Mouse (Mus musculus): ENCODE data around the gene Hs2st1.

Hs2st1 gene

DNA sequence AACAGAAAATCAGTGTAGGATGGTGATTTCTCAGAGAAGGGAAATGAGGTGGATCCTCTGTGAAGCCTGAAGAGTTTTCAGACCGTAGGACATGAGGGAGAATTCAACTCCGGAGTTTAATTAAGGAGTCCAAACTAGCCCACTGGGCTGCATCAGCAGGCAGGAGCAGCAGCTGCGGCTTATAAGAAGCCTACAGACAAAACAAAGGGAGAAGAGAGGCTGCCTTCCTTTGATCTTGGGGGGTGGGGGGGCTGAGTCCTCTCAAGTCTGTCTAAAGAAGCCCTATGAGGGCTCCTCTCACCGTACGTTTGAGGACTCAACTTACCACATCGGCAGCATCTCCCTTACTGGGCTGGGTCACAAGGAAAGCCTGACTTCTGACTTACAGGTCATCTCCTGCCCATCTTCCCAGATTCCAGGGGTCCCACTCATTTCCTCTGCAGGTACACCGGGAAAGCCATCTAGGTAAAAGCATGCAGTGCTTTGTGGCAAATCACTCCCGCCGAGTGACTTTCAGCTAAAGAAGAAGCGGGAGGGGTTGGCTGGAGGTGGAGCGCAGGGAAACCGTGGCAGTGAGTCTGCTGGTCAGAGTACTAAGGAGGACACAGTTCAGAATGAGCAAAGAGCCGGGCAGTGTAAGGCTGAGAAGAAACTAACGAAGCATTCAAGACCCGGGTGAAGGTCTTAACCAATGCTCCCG lies 13.2 kb downstream of the Hs2st1 start:
- in situ Hi-C loops (cut with MboI, MseI): loop anchor here in 1 of 2 experiments (5.0 to 25.0 kb wide), 4 partner anchors 69 to 1956 kb away; partner anchors contain the start of genes Pkn2 and Rpf1

DNA sequence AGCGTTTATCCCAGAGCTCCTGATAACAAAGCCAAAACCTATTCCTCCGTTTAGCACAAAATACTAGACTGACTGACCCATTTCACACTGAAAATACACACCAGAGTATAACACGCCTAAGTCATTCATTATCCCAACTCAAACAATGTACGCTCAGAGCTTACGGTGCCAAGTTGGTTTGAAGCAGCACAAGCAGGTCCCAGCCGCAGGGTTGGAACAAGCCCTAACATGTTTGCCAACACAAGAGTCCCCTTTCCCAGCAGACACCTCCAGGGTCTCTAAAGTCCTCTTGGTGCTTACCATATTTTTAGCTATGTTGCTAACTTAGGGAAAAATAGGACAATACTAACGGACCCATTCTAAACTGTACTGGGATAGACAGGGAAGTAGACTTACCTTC lies 14.8 kb downstream of the Hs2st1 start:
- in situ Hi-C loops (cut with MboI, MseI): loop anchor here in 1 of 2 experiments (5.0 to 25.0 kb wide), 4 partner anchors 68 to 1957 kb away; partner anchors contain the start of genes Pkn2 and Rpf1

DNA sequence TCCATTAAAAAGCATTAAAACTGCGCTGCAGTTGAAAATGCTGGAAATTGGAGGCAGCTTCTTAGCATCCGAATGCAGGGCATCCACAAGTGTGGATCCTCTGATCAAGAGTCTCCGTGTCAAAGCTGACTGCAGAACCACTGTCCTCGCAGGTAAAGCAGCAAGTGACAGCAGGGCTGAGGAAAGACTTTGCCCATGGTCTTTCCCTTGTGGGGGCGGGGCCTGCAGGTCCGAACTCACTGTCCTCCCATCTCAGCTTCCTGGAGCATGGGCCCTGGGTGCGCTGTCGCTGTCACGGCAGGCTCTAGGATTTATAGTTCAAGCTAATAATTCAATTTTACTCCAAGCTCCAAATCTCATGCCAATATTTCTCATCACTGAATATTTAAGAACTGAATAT lies 15.5 kb downstream of the Hs2st1 start:
- in situ Hi-C loops (cut with MboI, MseI): loop anchor here in 1 of 2 experiments (25.0 kb wide), 3 partner anchors 1058 to 1958 kb away; partner anchors contain the start of genes Pkn2 and Rpf1

DNA sequence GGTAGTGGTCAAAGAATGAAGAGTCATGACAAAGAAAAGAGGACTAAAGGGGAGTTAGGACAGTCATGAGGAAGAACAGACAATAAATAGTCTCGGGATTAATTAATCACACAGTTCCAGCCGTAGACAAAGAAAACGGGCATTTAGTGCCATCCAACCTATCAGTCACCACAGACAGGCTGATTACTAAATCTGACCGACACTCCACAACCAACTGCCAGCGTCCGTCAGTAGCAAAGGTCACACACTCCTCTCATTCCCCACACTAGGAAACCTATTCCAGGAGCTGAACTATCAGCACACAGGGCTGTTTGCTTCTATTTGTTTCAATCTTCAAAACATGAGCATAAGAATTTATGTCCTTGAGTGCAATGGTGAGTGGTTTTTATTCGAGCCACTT lies 16.0 kb downstream of the Hs2st1 start:
- in situ Hi-C loops (cut with MboI, MseI): loop anchor here in 1 of 2 experiments (25.0 kb wide), 3 partner anchors 1058 to 1958 kb away; partner anchors contain the start of genes Pkn2 and Rpf1

DNA sequence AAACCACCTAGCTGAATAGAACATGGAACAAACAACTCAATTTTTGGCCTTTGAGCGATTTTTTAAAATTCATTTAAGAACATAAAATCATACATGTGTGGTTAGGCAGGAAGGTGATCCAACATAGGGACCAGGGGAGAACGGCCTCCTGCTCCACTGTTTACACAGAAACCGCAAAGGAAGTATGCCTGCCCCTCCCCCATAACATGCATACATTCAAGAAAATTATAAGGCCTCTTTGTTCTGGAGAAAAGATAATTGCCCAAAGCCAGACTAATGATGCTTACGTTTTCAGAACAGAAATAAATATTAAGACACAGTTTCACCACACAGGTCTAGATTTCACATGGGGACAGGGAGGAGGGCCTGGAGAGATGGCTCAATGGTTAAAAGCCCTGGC lies 18.6 kb downstream of the Hs2st1 start:
- in situ Hi-C loops (cut with MboI, MseI): loop anchor here in 1 of 2 experiments (25.0 kb wide), 3 partner anchors 1061 to 1961 kb away; partner anchors contain the start of genes Pkn2 and Rpf1

DNA sequence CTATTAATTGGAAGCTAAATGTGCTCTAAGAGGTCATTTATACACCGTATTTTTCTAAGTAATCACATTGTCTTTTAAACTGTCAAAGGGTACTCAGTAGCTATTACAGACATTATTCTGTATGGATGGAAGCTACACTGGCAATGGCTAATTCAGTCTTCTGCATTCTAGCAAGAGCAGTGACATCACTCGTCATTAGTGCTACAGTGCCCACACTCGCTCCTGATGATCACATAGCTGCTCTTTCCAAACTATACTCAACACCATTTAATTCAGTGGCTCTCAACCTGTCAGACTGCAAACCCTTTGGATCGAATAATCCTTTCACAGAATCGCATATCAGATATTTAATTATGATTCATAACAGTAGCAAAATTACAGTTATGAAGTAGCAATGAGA lies 19.3 kb downstream of the Hs2st1 start:
- in situ Hi-C loops (cut with MboI, MseI): loop anchor here in 1 of 2 experiments (25.0 kb wide), 3 partner anchors 1062 to 1962 kb away; partner anchors contain the start of genes Pkn2 and Rpf1

DNA sequence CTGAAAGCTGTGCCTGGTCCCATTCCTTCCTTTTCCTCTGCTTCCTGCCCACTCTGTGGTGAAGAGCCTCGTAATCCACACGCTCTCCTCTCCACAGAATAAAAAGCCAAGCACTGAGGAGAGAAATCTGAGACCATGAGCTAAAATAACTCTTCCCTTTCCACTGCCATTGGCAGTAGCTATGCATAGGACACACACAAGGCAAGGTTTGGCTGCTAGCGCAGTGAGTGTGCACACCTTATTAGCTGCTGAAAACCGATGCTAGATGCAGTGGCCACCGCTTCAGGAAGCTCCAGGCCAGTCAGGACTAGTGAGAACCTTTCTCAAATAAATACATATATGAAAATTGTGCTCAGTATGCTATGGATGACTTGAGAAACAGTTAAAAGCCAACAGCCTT lies 19.9 kb downstream of the Hs2st1 start:
- in situ Hi-C loops (cut with MboI, MseI): loop anchor here in 1 of 2 experiments (25.0 kb wide), 3 partner anchors 1062 to 1962 kb away; partner anchors contain the start of genes Pkn2 and Rpf1

DNA sequence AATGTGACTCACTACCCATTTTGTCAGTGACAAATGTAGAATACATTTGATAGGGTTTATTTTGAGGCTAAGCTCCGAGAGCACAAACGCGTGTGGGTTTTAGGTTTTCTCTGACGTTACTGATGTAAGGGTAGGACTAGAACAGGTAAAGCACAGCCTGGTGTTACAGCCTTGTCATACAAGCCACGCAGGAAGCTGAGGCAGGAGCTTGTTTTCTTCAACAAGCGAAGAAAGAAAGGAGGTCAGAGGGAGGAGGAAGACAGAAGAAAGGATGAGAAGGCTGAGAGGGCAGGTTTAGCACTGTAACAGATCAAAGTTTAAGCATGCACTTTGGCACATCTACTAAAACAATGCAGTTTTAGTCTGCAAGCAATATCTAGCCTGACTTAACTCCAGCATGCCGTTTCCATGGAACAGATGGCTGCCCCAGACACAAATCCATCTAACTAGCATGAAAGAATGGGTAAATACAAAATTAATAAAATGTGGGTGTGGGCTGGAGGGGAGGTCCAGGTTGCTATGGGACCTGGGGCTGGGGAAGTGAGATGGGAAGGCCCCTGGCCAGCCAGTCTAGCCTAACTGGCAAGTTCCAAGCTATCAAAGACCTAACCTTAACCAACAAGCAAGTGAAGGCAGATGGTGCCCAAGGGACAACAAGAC lies 21.7 kb downstream of the Hs2st1 start:
- in situ Hi-C loops (cut with MboI, MseI): no loop called here

DNA sequence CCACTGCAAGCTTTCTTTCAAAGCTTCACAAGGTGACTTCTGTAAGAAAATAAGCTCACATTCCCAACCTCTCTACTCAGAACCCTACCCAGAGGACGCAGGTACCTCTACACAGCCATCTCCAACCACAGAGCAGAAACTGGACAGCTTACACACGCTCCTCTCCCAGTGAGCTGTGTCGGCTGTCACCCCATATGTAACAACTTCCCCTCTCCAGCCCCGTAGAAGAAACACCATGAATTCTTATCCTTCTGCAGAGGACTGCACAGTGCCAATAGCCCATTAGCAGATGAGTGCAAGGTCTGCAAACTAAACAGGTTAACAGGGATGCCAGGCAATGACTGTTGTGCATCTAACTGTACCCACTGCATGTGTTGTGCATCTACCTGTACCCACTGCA lies 23.5 kb downstream of the Hs2st1 start:
- in situ Hi-C loops (cut with MboI, MseI): no loop called here

DNA sequence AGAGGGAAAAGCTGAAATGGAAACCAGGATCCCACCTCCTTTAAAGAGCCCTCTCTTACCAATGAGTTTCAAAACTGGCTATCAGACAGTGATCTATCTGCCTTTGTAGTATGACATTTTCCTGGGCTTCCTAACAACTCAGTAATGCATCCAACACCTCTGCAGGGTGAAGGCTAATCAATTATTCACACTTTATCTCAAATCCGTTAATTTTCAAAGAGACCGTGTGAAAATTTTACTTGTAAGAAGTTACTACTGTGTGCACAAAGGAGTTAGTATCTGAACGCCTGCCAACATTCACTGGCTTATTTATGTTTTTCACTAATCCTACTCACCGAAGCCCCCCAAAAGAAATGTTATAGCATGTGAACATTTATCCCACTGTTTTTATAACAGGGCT lies 24.1 kb downstream of the Hs2st1 start:
- in situ Hi-C loops (cut with MboI, MseI): no loop called here

DNA sequence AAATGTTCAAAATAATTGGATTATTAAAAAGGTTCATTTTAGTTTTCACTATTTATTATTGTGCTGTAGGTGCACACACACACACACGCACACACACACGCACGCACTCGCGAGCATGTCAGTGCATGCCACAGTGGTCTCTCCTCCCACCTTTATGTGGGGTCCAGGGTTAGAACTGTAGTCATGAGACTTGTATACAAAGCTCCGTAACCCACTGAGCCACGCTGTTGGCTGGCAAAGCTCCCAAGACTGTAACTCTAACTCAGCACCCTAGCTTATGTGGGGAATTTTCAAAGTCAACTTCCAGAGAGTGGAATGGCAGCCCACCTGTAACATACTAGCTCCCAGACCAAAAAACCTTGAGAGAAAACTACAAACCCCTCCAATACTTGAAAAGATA lies 24.8 kb downstream of the Hs2st1 start:
- in situ Hi-C loops (cut with MboI, MseI): no loop called here

DNA sequence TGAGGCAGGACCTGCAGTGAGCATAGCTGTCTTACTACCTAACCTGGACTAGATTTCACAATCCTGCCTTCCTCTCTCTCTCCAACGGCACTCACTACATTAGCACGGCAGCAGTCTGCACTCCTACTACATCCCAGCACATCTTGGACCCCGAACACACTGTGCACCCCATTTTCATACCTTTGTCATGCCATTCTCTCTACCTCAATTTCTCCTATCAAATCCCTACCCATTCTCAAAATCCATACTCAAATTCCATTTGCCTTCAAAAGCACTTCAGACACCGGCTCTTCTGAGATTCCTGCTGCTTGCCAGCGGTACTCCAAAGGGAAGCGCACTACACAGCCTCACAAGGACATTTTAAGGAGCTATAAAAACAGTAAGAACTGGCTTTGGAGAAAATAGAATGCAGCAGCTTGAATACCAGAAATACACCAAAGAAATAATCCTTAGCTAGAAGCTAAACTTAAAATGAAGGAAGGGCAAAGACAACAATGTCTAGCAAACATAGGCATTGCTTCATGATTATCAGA lies 28.0 kb downstream of the Hs2st1 start:
- in situ Hi-C loops (cut with MboI, MseI): no loop called here

DNA sequence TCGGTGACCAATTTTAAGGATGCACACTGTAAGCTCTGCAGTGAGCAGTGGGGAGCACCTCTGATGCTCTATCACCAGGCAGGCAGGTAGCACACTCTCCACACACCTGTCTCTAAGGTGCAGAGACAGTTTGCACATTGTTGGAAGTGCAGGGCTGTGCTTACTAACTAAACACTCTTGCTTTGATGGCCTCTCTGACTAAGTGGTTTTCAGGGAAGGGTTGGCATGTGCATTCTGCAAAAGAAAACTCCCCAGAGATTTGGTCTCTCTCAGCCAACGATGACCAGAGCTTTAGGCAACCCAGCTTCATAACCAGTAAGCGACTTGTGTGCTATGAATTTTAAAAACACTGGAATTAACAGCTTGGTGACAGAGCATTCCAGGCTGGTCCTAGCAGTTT lies 29.2 kb downstream of the Hs2st1 start:
- in situ Hi-C loops (cut with MboI, MseI): no loop called here

DNA sequence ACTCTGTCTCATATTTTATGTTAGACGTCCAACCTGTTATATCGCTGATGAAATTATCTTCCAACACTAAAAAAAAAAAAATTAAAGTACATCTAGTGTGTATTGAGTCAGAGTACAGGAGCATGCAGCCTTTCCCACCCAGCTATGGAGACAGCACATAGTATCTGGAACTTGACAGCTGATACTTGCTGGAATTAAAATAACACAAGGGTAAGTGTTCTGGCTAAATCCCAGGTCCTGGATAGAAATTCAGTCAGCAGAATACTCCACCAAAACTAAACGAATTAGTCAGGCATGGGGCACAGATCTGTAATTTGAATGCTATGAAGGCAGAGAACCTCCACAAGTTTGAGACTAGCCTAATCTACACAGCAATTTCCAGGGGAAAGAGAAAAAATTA lies 30.9 kb downstream of the Hs2st1 start:
- in situ Hi-C loops (cut with MboI, MseI): no loop called here

DNA sequence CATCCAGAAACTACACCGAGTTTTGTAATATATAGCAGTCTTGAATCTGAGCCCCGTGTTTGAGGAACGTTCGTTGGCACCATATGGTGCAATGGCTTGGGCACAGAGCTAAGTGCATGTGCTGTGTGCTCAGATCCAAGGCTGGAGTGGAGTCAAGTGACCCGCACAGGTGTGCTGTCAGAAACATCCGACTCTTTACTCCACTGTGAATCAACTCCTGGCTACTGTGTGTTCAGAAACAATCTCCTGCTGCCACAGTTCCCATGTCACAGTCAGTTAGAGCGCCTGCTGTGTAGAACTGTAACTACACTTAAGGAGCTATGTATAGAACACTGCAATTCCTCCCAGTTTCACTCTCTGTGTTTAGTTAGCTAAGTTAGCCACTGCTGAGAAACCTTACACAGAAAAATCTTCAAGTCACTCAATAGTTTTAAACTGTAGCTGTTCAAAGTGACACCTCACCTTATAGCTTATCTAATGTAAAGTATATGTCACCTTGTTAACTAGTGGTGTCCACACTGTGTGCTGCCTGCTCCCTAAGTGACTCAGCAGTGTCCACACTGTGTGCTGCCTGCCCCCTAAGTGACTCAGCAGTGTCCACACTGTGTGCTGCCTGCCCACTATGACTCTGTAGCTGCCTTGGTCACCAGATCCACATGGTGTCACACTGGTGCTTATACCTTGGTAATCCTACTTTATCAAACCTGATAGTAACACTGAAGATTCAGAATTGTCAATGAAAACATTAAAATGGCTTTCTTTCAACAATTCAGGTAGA lies 32.7 kb downstream of the Hs2st1 start:
- in situ Hi-C loops (cut with MboI, MseI): no loop called here

DNA sequence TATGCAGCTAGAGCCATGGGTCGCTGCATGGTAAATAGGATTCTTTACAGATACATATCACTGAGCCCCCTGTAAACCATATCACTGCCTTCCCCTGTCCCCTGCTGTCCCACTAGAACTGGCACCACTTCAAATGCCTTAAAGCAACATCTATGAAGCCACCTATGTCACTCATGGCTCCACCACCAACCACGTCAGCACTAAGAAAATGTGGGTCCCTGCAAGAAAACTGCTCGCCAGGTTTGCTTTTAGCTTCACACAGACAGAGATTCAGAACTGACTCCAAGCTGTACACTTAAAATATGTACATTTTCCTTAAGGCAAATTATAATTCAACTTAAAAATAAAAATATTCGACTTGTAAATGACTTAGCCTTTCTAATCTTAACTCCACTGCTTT lies 34.9 kb downstream of the Hs2st1 start:
- in situ Hi-C loops (cut with MboI, MseI): no loop called here

DNA sequence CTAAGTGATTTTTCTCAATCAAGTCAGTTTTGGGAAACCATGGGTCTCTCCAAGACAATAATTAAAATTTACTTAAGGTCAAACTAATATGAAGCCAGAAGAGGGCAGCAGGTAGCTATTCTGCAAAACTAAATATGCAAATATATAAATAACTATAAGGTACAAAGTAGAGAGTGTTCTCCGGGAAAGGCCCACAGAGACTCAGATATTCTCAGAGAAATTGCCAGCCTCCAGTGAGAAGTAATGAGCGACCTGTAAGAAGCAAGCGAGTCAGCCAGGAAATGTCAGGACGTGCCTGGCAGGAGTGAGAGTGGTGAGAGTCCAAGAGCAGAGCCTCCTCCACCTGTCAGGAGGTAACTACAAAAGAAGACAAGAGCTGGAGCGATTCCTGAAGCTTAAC lies 39.0 kb downstream of the Hs2st1 start:
- in situ Hi-C loops (cut with MboI, MseI): no loop called here

DNA sequence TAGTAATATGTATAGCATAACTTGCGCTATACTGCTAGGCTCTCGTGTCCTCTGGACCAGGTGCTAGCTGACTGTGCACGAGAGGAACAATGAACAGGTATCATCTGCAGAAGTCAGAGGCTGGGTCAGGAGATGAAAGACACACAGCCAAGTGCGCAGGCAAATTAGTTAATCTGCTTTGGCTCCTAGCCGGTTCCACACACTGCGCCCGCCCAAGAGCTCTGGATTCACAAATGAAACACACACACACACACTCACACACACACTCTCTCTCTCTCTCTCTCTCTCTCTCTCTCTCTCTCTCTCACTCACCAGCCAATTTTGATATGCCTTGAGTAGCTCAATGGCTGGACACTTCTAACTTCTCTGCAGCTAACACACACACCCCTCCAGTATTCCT lies 42.1 kb downstream of the Hs2st1 start:
- in situ Hi-C loops (cut with MboI, MseI): no loop called here

DNA sequence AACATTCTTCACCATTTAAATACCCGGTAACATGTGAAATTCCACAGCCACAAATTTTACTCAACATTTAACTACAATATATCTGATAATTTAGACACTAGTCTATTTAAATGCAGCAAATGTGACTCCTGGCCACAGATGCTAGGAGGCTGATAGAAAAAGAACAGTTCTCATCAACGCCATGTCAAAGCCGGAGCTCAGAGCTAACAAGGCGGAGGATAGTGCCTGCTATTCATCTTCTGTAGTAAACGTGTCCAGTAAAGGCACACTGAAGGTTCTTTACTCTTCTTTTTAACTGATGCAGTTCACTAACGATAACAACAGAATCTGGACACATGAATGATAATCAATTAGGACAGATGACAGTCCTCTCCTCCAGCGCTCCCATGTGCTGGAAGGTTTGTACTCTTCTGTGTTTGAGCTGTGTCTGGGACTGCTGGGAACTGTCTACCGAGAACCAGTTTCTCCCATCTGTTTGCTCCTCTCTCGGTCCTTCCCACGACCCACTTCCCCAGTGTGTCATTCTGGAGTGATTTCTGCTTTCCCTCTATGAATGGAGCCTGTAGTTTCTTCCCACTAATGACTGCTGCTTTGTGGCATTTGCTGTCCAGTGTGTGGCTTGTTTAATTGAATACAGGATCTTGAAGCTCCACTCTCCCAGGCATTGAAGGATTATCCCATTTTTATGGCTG lies 50.3 kb downstream of the Hs2st1 start:
- in situ Hi-C loops (cut with MboI, MseI): loop anchor here in 1 of 2 experiments (10.0 kb wide), 1 partner anchor 1245 kb away; no protein-coding TSS in a partner anchor

DNA sequence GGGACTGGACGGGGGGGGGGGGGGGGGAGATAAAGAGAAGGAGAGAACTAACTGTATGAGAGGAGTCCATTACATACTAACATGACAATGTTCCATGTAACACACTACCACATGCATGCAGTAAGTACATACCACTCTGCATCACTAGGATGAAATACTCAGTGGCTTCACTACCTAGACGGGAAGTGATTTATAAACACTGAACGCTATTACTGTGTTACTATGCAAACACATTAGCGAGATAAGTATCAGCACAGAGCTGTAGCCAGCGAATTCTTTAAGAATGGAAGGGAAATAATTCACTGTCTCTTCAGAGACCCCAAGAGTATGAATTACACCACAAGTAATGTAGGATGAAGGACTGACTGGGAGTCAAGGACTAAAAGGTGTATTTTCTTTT lies 51.1 kb downstream of the Hs2st1 start:
- in situ Hi-C loops (cut with MboI, MseI): loop anchor here in 1 of 2 experiments (10.0 kb wide), 1 partner anchor 1246 kb away; no protein-coding TSS in a partner anchor

DNA sequence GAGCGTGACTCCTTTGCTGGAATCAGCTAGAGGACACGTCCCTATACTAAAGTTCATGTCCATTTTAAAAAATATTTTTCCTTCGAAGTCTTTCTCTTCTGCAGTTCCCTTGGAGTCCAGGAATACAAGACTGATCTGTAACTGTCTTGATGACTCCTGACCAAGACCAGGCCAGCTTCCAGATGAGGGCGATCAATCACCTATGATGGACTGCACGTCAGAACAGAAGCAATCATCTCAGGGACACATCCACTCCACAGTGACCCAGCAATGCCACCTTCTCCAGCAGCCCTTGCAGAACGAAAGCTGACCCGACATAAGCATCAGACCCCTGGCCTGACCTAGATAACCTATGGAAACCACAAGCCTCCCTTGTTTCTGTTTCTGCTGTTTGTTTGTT lies 54.7 kb downstream of the Hs2st1 start:
- in situ Hi-C loops (cut with MboI, MseI): loop anchor here in 1 of 2 experiments (10.0 kb wide), 1 partner anchor 1250 kb away; no protein-coding TSS in a partner anchor
